ENCODE assay signal across 9 mouse cellular contexts in the genomic region with DNA sequence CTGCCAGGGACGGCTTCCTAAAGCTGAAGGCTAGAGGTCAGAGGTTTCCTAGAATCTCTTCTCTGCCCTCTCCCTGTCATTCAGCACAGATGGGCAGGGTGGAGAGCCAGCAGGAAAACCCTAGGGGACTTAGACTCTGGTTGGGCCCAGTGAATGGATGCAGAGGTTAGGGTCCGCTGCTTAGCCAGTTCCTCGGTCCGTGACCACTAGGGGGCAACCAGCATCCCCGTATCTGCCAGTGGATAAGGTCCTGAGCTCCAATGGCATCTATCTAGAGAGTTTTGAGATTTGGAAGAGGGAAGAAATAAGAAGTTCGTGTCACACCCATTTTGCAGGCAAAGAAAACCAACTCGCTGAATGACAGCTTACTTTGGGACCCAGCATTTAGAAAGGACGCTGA.
DNase-seq lines count a peak whose midpoint lies in the region; ATAC-seq and TF ChIP-seq lines count a peak whose summit lies in the region.
"Had no signal": no experiment of that assay in that cellular context is flagged by ENCODE, and none has a peak within 500 bp of the region (broad histone marks: within the 10 kb centered on the region; RNA-seq: fewer than 3 reads in every experiment).

No protein-coding gene starts in this region.

- DNase-seq in cerebellum, adult 11 months = peak; percentile 28
- peak; percentile 64 for DNase-seq in 3T3-L1 (ENCODE audit: low read depth, low spot score)
- DNase-seq in brain, embryonic 14.5 days (ENCODE audit: low read depth) = peak; percentile 74
- peak; percentile 67 for DNase-seq in kidney, postnatal 14 days
- DNase-seq in lung, postnatal 25 days (ENCODE audit: low spot score) = peak; percentile 13

- H3K36me3 ChIP-seq in small intestine, adult 2 months (ENCODE audit: control insufficient read depth, insufficient read depth, low read length) = no peaks in the 10 kb centered on the region
- H3K36me3 ChIP-seq: lung, embryonic 15.5 days had no signal

- H3K4me3 ChIP-seq in small intestine, adult 2 months (ENCODE audit: low read depth, low read length) = no peak overlapping the region
- H3K4me3 ChIP-seq: lung, embryonic 15.5 days had no signal

- no peak for ATAC-seq in cerebellum, adult (ENCODE audit: insufficient number of reproducible peaks, low FRiP score, low TSS enrichment)
- 0 out of 2 replicates have a peak, but pooled peaks have one; percentile 42 for ATAC-seq in erythroid progenitor cell, adult 5-6 weeks (replicated peaks; ENCODE audit: low FRiP score, poor library complexity, severe bottlenecking)

- H3K27me3 ChIP-seq in small intestine, adult 2 months (ENCODE audit: control insufficient read depth, insufficient read depth, low read length) = no peaks in the 10 kb centered on the region
- H3K27me3 ChIP-seq: lung, embryonic 15.5 days had no signal

- no peaks in the 10 kb centered on the region for H3K4me1 ChIP-seq in small intestine, adult 2 months (ENCODE audit: control insufficient read depth, insufficient read depth, insufficient read length, low read length)
- H3K4me1 ChIP-seq: lung, embryonic 15.5 days had no signal

- 21% methylated on average over 8 of the region's 8 CpGs for WGBS in small intestine, adult 2 months

- TF ChIP-seq POLR2A in brain, embryonic 14.5 days (IDR thresholded peaks at IDR 0.05; ENCODE audit: borderline replicate concordance, extremely low read depth, insufficient read depth, insufficient read length, poor library complexity, severe bottlenecking) = no peak
- no peak for TF ChIP-seq POLR2A in small intestine, adult 2 months (IDR thresholded peaks at IDR 0.05; ENCODE audit: low read depth, low read length)

- TF ChIP-seq CTCF in brain, embryonic 14.5 days (IDR thresholded peaks at IDR 0.05; ENCODE audit: borderline replicate concordance, extremely low read depth, insufficient read depth, insufficient read length) = peak; percentile 85
- TF ChIP-seq CTCF in small intestine, adult 2 months (IDR thresholded peaks at IDR 0.05; ENCODE audit: extremely low read depth, insufficient read length, insufficient replicate concordance, low read depth, low read length) = peak; percentile 33; the same call in 1 of the 2 replicates

- no peak overlapping the region for H3K27ac ChIP-seq in small intestine, adult 2 months (ENCODE audit: insufficient read depth, low read depth, low read length)
- H3K27ac ChIP-seq: lung, embryonic 15.5 days had no signal

Comparison
In these comparisons a context has a peak if more than half of its experiments do, and no peak if none do; other contexts are left out.
1. DNase-seq: peak in every context shown above with its lines; median percentile 74 in brain, embryonic 14.5 days; 67 in kidney, postnatal 14 days; 64 in 3T3-L1; 28 in cerebellum, adult 11 months; 13 in lung, postnatal 25 days.